Mouse (Mus musculus): ENCODE data around the gene Scml4. TPM values are rescaled to one million over a fixed set of nuclear protein-coding genes. Genes with fewer than 3 reads are reported as not detected.

Scml4 gene
- total RNA-seq, 2 experiments from 2014 or later = 2.0 to 2.8 TPM

DNA sequence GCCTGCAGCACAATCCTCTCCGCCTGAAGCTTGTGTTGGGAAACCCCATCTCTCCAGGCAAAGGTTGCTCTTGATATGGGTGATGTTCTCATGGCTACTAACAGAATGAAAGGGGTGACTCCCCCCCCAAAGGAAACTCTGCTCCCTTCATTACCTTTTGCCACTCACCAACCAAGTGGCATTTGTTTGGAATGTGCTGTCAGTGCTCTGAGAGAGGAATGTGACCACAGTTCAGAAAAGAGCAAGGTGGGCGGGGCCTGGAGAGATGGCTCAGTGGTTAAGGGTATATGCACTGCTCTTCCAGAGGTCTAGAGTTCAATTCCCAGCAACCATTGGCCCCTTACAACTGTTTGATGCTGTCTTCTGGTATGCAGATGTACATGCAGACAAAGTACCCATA lies 3.1 kb upstream of the Scml4 start:
- no peak for DNase-seq
- intact Hi-C loops (cut with DNase I; ENCODE audit: low total_unique reads) = no loop called here

DNA sequence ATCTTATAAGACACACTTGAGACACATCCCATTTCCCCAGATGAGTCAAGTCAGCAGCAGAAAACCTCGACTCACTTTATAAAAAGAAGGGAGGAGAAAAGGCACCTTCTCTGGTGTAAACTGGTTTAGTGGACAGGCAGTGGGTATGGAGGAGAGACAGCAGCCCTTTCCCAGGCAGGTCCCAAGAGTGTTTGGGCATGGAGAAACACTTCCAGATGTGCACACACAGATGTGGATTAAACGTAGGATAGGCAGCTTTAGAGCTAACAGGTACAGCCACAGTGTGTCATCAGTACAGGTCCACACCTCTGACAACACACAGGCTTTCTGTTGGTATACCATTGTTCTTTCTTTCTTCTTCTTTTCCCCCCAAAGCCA lies 400 bp upstream of the Scml4 start:
- intact Hi-C loops (cut with DNase I; ENCODE audit: low total_unique reads) = no loop called here
- DNase-seq = no peak

DNA sequence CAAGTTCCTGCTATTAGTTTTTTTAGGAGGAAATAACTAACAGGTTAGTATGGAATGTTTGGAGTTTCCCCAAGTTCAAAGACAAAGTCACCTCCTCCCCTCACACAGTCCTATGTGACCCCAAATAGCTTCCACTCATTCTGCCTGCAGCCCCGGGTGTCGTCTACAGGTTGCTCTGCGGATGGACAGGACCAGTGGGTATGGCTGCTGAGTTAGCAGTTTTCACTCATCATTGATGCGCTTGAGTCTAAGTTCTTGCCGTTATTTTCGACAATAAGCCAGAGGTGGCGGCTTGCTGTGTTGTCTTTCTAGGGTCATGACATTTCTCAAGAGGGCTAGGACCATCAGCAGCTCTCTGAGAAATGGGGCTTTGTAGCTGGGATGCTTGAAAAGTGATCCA lies 1.3 kb downstream of the Scml4 start:
- DNase-seq = no peak
- intact Hi-C loops (cut with DNase I; ENCODE audit: low total_unique reads) = no loop called here

DNA sequence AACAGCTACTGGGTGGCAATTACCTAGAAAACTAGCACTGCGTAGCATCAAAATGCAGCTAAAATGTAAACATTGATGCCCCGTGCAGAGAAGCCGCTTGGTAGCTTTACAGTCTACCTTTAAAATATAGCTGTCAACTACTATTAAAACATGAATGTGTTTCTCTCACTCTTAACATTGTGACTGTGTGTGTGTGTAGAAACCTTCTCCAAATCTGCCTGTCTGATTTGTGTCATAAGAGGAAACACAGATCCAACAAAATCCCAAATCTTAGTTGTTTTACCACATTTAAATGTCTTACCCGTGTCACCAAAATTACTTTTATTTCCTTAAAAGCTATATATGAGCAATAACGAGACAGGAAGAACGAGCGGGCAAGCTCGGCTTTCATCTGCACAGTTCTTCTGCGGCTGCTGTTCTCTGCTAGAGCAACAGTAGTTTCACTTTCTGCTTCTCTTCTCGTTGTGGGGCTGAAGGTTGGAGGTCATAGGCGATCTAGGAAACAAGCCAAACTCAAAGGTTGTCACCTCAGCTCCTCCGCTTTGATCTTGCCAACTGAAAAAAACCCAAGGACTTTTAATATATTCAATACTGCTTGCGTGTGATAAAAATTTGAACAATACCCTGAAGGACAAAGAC lies 2.1 kb downstream of the Scml4 start:
- intact Hi-C loops (cut with DNase I; ENCODE audit: low total_unique reads) = no loop called here
- DNase-seq = no peak

DNA sequence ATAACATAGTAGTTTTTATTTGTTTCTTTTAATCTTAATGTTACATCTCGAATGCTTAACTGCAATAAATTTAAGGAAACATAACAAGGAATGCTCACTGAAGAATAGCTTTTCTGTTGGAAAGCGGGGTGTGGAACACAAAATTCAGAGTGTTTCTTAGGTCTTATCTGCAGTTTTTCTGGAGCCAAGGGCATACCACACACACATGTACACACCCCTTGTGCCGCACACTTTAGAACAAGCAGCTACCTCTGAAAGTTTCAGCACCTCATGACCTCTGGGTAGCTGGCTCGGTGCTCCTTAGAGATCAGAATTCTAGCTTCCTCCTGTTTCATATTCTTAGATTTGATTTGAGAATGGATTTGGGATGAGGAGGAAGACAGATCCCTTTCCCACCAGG lies 2.6 kb downstream of the Scml4 start:
- DNase-seq = no peak
- intact Hi-C loops (cut with DNase I; ENCODE audit: low total_unique reads) = no loop called here

DNA sequence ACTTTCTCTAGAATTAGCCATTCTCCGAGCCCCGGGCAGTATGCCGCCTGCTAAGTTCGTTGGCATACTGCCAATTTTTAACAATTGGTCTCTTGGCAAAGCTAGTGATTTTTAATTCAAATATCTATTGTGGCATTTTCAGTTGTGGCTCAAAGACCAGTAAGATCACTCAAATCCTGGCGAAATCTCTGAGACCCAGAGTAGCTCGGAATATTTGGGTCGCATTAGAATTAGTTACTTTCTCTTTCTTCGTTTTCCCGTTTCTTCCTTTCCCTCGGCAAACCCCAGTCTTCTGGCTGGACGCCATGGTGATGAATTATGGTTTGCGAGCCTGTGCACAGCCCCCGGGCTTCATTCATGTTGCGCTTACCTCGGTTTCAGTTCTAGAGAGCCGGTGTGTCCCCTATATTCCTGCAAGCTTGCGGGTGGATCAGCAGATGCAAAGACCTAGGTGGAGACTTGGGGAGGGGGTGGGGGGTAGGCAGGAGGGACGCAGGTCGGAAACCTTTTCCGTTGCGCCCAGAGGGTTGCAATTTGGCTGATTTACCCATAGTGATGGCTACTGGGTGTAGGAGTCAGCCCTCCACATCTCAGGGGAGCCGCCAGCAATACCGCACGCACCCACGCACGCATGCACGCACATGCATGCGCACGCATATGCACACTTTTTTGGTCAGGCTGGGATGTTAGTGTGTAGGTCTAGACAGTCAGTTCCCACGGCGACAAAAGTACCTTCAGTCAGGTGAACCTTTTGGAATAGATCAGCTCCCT lies 3.6 kb downstream of the Scml4 start:
- intact Hi-C loops (cut with DNase I; ENCODE audit: low total_unique reads) = no loop called here
- DNase-seq = peak; percentile 69

DNA sequence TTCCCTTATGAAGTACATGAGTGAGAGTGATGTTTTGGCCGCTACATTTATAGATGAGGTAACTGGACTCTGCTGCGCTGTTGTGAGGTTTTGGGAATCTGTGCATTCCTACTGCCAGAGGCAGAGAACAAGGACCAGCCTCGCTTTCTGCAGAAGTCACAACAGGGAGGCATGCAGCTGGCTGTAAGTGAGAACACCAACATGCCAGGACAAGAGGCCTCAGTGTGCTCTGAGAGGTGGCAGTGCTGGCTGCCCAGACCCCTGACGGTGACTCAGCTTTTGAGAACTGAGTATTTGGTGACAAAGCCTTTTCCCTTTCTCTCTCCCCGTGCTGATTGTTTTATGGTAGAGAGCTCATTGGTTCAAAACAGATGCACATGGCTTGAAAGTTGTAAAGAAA lies 4.5 kb downstream of the Scml4 start:
- DNase-seq = no peak
- intact Hi-C loops (cut with DNase I; ENCODE audit: low total_unique reads) = no loop called here

DNA sequence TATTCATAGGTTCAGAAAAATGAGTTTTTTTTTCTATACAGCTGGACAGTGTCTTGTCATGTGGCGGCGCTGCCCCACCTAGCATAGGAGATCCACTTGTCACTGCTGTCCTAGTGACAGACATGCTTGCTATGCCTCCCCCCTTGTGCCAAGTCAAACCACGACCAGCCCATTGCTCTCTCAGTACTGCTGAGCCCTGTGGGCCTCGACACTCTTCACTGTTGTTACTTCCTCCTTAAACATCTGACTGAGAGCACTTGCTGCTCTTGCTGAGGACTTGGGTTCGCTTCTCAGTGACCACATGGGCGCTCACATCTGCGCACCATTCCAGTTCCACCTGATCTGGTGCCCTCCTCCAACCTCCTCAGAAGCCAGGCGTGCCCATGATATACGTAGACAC lies 8.2 kb downstream of the Scml4 start:
- DNase-seq = no peak

DNA sequence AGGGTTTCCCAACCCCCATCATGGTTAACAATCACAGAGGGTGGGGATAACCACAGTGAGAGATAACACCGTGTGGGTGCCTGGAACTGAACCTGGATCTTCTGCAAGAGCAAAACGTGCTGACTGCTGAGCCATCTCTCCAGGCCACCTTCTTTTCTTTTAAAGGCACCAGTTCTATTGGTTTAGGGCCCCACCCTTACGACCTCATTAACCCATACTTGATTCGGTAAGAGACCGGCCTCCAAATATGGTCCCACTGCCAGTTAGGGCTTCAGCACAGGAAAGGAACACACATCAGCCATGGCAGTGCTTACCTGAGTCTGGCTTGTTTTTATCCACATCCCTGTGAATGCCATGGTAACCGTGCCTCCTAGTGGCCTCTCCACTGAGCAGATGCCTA lies 9.3 kb downstream of the Scml4 start:
- intact Hi-C loops (cut with DNase I; ENCODE audit: low total_unique reads) = no loop called here
- no peak for DNase-seq

More for the DNA sequence above, 8.2 kb downstream of the Scml4 start:
- intact Hi-C loops (cut with DNase I; ENCODE audit: low total_unique reads) = no loop called here

DNA sequence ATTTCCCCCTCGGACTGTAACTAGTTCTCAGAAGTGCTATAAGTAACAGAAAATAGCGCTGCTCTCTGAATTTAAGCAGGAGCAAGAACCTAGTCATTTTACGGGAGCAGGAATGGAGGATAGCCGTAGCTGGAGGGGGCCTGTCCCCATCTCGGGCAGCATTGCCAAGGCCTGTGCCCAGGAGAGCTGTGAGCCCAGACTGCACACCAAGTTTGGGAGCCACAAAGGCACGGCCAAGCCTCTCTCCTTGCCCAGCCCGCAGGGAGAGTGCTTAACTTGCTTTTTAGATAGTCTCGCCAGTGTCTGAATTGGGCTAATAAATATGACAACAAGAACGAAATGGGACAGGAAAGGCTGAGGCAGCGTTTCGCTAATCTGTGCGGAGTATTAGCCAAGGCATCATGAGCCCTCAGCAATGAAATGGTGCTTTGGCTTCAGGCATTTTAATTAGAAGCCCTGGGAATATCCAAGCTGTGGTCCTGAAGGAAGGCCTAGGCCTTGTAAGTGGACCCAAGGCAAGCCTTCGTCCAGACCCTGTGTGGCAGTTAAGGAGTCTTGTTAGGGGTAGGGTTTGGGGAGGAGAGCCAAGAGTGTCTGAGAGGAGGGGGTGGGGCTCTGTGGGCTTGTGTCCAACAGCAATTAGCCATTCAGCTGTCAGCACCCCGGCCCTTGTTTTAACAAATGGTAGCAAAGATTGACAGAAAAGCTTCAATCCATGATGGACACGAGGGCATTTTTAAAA lies 12.3 kb downstream of the Scml4 start:
- DNase-seq = peak; percentile 24
- intact Hi-C loops (cut with DNase I; ENCODE audit: low total_unique reads) = no loop called here

DNA sequence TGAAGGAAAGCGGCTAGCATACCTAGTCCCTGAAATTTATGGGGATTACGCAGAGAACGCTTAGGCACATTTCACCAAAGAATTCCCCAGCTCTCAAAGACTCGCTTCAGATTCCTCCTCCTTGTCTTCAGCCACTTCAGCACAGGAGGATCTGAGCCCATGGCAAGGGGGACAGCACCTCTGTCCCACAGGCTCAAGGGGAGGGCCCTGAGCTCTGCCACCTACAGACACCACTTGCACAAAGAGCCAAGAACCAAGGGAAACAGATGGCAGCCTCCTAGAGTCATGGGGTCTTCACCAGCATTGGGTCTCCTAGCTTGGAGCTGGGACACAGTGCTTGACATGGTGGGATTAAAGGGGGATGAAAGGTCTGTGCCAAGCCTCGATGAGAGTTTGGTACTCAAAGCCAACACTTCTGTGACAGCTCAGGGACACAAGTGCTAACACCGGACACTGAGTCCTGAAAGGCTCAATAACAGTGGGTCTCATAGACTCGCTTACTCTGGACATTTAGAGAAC lies 13.0 kb downstream of the Scml4 start:
- DNase-seq = no peak
- intact Hi-C loops (cut with DNase I; ENCODE audit: low total_unique reads) = no loop called here

DNA sequence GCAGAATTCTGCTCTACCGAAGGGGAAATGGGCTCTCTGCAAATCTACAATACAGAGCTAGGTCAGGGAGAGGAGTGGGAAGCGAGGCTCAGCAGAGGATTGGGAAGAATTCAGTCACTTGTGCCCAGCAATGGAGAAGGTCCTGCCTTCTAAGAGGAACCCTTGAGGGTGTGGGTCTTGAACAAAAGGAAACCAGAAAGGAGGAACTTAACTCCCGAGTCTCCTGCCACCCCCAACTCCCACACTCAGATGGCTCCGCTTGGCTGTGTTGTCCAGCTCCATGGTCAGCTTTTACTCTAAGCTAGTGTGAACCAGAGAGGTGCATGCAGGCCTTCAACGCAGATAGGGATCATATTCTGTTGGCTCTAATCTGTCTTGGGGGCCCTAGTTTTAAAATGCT lies 16.0 kb downstream of the Scml4 start:
- intact Hi-C loops (cut with DNase I; ENCODE audit: low total_unique reads) = no loop called here

DNA sequence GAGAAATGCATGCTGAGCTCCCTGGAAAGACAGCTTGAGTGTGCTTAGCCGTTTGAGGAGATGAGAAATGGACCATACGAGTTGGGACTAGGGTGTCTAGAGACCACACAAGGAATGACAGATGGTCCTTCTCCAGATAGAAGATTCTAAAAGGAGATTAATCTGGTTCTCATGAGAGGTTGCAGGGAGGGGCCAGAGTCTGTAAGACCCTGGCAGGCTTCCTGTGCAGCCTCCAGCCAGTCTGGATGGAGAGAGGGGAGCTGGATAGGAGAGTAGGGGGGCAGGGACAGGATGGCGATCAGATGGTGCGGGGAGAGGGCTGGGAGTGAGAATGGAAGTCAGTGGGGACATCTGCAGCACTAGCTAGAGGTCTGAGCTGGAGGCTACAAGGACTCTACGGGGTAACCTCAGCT lies 19.1 kb downstream of the Scml4 start:
- intact Hi-C loops (cut with DNase I; ENCODE audit: low total_unique reads) = no loop called here
- no peak for DNase-seq

More for the DNA sequence above, 16.0 kb downstream of the Scml4 start:
- no peak for DNase-seq

DNA sequence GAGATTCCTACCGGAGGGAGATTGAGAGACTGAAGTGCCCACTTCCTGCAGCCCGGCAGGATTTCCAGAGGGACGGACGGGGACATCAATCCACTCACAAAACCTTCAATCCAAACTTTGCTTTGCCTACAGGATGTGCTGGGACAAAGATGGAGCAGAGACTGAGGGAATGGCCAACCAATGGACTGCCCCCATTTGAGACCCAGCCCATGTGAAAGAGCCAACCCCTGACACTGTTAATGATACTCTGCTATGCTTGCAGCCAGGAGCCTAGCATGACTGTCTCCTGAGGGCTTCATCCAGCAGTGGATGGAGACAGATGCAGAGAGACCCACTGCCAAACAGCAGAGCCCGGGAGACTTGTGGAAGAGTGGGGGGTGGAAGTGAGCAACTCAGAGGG lies 19.5 kb downstream of the Scml4 start:
- intact Hi-C loops (cut with DNase I; ENCODE audit: low total_unique reads) = no loop called here
- DNase-seq = no peak

DNA sequence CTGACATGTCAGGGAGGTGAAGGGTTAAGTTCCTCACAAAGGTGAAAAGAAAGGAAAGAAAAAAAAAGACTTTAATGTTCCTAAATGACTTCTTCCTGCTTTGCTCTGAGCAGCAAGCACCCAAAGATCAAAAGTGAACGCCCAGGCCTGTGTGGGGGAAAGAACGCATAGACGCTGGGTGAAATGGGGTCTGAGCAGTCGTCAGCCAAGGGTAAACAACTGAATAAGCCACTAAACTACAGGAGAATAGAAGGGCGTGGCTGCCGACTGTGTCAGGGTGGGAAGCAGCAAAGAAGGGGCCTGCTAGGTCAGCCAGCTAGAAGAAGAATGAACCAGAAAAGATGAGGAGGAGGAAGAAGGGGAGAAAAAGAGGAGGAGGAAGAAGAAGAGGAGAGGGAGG lies 26.9 kb downstream of the Scml4 start:
- DNase-seq = no peak
- intact Hi-C loops (cut with DNase I; ENCODE audit: low total_unique reads) = no loop called here

DNA sequence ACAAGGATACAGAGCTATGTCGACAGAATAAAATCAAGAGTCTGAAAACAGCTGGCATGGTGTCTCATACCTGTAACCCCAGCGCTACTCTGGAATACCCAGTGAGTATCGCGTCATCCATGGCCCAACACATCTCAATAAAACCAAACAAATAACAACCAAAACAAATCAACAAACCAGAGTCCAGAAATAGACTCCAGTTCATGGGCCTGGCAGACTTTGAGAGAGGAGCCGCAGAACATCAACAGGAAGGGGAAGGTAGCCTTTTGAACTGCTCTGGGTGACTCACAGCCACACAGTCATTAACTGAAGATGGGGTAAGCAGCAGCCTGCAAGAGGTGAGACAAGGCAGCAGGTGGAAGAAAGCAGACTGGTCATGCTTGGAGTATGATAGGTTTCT lies 28.1 kb downstream of the Scml4 start:
- DNase-seq = peak; percentile 5
- intact Hi-C loops (cut with DNase I; ENCODE audit: low total_unique reads) = no loop called here

DNA sequence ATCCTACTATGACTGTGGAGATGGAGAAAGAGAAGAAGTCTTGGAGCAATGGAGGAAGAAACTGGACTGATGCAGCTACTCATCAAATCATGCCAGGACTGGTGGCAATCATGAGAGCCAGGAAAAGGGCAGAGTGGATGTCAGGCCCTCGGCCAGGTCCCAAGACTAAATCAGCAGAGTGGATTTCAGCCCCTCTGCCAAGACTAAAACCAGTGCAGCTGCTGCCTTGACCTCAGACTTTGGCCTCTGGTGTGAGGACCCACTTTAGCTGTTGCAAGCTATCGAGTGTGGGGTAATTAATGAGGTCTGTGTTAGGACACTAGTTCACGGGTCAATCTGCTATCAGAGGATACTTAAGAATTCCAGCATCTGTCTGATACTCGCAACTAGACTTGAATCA lies 30.2 kb downstream of the Scml4 start:
- intact Hi-C loops (cut with DNase I; ENCODE audit: low total_unique reads) = no loop called here
- peak; percentile 73 for DNase-seq

DNA sequence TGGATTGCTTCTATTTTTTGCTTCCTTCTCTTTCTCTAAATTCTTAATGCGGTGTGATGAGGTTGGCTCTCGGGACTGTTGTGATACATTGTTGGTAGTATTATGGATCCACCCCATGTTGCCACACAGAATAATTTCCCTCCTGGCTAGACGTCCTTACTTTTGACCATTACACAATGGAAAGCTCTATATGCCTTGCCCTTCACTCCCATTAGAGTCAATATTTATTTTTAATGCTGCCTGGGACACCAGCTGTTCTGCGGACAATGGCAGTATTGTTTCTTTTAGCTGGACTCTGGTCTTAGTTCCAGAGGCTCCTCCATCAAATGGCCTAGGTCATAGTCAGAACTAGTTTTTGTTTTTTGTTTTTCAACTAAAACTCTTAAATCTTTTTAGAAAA lies 32.1 kb downstream of the Scml4 start:
- DNase-seq = no peak
- intact Hi-C loops (cut with DNase I; ENCODE audit: low total_unique reads) = no loop called here

DNA sequence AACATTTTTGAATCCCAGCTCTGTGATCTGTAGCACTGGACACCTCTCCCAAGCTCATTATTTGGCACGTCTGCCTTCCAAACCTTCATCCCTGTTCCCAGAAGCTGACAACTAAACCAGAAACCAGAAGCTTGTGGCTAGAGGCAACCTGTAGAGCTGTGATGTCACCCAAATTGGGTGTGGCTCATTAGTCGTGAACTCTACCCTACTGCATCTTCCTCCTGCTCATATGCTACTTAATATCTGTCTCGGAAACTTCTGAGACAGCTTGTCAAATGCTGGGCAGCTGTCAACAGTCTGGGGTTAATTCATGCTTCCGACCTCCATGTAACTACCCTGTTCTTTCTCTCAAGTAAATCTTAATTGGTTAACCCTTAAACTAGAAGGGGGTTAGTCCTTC lies 32.8 kb downstream of the Scml4 start:
- intact Hi-C loops (cut with DNase I; ENCODE audit: low total_unique reads) = no loop called here
- DNase-seq = no peak

DNA sequence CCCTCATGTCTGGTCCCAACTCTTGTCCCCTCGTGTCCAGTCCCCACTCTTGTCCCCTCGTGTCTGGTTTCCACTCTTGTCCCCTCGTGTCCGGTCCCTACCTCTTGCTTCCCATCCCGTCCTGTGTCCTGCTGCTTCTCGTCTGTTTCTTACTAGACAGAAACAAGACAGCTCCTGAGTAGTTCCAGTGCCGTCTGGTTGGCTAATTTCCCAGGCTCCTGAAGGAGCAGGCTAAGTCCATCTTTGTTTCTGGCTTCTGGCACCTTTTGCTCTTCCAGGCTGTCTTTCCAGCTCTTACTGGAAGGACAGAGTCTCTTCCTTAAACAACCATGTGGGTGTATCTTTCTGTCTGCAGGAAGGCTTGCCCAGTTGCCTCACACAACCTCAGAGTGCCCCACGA lies 33.7 kb downstream of the Scml4 start:
- intact Hi-C loops (cut with DNase I; ENCODE audit: low total_unique reads) = no loop called here
- peak; percentile 35 for DNase-seq

DNA sequence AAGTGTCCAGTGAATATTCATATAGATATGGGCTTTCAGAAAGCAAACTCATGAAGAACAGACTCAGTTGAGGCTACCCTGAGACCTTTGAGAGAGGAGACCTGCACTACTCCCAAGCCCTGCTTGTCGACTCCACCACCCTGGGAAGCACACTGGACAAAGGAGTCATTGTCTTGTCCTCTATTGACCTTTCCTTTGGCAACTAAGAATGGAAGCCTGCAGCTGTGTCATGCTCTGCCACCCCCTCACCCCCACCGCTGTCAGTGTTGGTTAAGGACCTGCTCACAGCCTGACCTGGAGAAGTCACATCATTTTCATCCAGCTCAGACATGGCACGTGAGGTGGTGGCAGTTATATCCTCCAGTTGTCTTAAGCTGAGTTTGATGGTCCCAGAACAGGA lies 34.1 kb downstream of the Scml4 start:
- peak; percentile 33 for DNase-seq
- intact Hi-C loops (cut with DNase I; ENCODE audit: low total_unique reads) = no loop called here
